Comparison of ENCODE assay signal across 19 mouse cellular contexts in genomic region chr8:57334714-57335113, GRCm38 (mm10). TPM values are rescaled to one million over a fixed set of nuclear protein-coding genes. Genes with fewer than 3 reads are reported as not detected.
A peak's percentile ranks its signal among the peaks of the same experiment; 100 is the strongest.
DNase-seq lines count a peak whose midpoint lies in the region; ATAC-seq and TF ChIP-seq lines count a peak whose summit lies in the region.
"Had no signal": no experiment of that assay in that cellular context is flagged by ENCODE, and none has a peak within 500 bp of the region (broad histone marks: within the 10 kb centered on the region; RNA-seq: fewer than 3 reads in every experiment).

No protein-coding gene starts in this region.

- no peaks in the 10 kb centered on the region for H3K4me1 ChIP-seq in heart, adult 2 months (ENCODE audit: control insufficient read depth, insufficient read depth, low read length)
- H3K4me1 ChIP-seq in midbrain, embryonic 10.5 days: peaks cover 15% of the 10 kb centered on the region
- peaks cover 3% of the 10 kb centered on the region; the same call in 1 of the 2 replicates for H3K4me1 ChIP-seq in midbrain, embryonic 13.5 days (replicated peaks)
- H3K4me1 ChIP-seq in intestine, embryonic 15.5 days (replicated peaks): no peaks in the 10 kb centered on the region
- H3K4me1 ChIP-seq in stomach, embryonic 16.5 days (ENCODE audit: control insufficient read depth, insufficient read depth, low read length): peaks cover 5% of the 10 kb centered on the region; the same call in 1 of the 2 replicates
- H3K4me1 ChIP-seq: forebrain, embryonic 13.5 days had no signal

- H3K9me3 ChIP-seq in midbrain, embryonic 10.5 days (replicated peaks): no peaks in the 10 kb centered on the region
- no peaks in the 10 kb centered on the region for H3K9me3 ChIP-seq in midbrain, embryonic 13.5 days
- no peaks in the 10 kb centered on the region for H3K9me3 ChIP-seq in intestine, embryonic 15.5 days
- no peaks in the 10 kb centered on the region for H3K9me3 ChIP-seq in stomach, embryonic 16.5 days (replicated peaks; ENCODE audit: control insufficient read depth, low read length)
- H3K9me3 ChIP-seq: forebrain, embryonic 13.5 days; neural tube, embryonic 13.5 days had no signal

- H3K27ac ChIP-seq in heart, adult 2 months: peak overlapping the region; percentile 87
- H3K27ac ChIP-seq in midbrain, embryonic 10.5 days (replicated peaks): no peak overlapping the region
- no peak overlapping the region for H3K27ac ChIP-seq in midbrain, embryonic 13.5 days
- H3K27ac ChIP-seq in intestine, embryonic 15.5 days: no peak overlapping the region
- H3K27ac ChIP-seq in stomach, embryonic 16.5 days (ENCODE audit: low read length): no peak overlapping the region
- H3K27ac ChIP-seq: forebrain, embryonic 13.5 days; liver, embryonic 14.5 days; neural tube, embryonic 13.5 days had no signal

- no peak for TF ChIP-seq POLR2A in heart, adult 2 months (IDR thresholded peaks at IDR 0.05; ENCODE audit: insufficient read depth, low read depth, low read length)

- no peak for TF ChIP-seq EP300 in heart, adult 2 months (IDR thresholded peaks at IDR 0.05; ENCODE audit: insufficient read depth, low read depth, low read length)

- intact Hi-C loops in heart, adult 2 months (cut with DNase I): loop anchor here (5.0 to 10.0 kb wide), 3 partner anchors 153 to 610 kb away; partner anchors contain the start of gene Sap30
- intact Hi-C loops in left cerebral cortex, postnatal 10 days (cut with DNase I): loop anchor here (5.0 to 10.0 kb wide), 2 partner anchors 450 to 652 kb away; no protein-coding TSS in a partner anchor

- WGBS in heart, adult 2 months: 53% methylated on average over 5 of the region's 5 CpGs
- WGBS in midbrain, embryonic 10.5 days: 0% methylated on average over 5 of the region's 5 CpGs
- 3% methylated on average over 5 of the region's 5 CpGs for WGBS in midbrain, embryonic 13.5 days
- 25% methylated on average over 5 of the region's 5 CpGs for WGBS in intestine, embryonic 15.5 days
- 20% methylated on average over 5 of the region's 5 CpGs for WGBS in stomach, embryonic 16.5 days

- no peak for TF ChIP-seq CTCF in heart, adult 2 months (IDR thresholded peaks at IDR 0.05)

- H3K9ac ChIP-seq in heart, adult 2 months (ENCODE audit: low read depth, low read length): no peak overlapping the region
- no peak overlapping the region for H3K9ac ChIP-seq in midbrain, embryonic 13.5 days (replicated peaks)
- H3K9ac ChIP-seq in intestine, embryonic 15.5 days: no peak overlapping the region
- H3K9ac ChIP-seq in stomach, embryonic 16.5 days (ENCODE audit: low read length): no peak overlapping the region
- H3K9ac ChIP-seq: forebrain, embryonic 13.5 days; liver, embryonic 14.5 days; neural tube, embryonic 13.5 days had no signal

- H3K27me3 ChIP-seq in heart, adult 2 months (ENCODE audit: control insufficient read depth, insufficient read depth, low read length): no peaks in the 10 kb centered on the region; the same call in 1 of the 2 replicates
- peaks cover 100% of the 10 kb centered on the region for H3K27me3 ChIP-seq in midbrain, embryonic 10.5 days (ENCODE audit: low read depth, poor library complexity, severe bottlenecking)
- H3K27me3 ChIP-seq in midbrain, embryonic 13.5 days: peaks cover 100% of the 10 kb centered on the region
- peaks cover 33% of the 10 kb centered on the region for H3K27me3 ChIP-seq in intestine, embryonic 15.5 days (replicated peaks)
- H3K27me3 ChIP-seq in stomach, embryonic 16.5 days (ENCODE audit: control insufficient read depth, insufficient read depth, low read length): peaks cover 47% of the 10 kb centered on the region

- H3K36me3 ChIP-seq in heart, adult 2 months (ENCODE audit: control insufficient read depth, insufficient read depth, low read length): no peaks in the 10 kb centered on the region
- no peaks in the 10 kb centered on the region for H3K36me3 ChIP-seq in midbrain, embryonic 10.5 days
- no peaks in the 10 kb centered on the region for H3K36me3 ChIP-seq in midbrain, embryonic 13.5 days
- no peaks in the 10 kb centered on the region for H3K36me3 ChIP-seq in intestine, embryonic 15.5 days
- no peaks in the 10 kb centered on the region for H3K36me3 ChIP-seq in stomach, embryonic 16.5 days (ENCODE audit: control insufficient read depth, insufficient read depth, low read length)
- H3K36me3 ChIP-seq: neural tube, embryonic 13.5 days had no signal

- H3K79me2 ChIP-seq in heart, adult 2 months (replicated peaks; ENCODE audit: control insufficient read depth, insufficient read depth, low read length): no peaks in the 10 kb centered on the region

- ATAC-seq in midbrain, embryonic 13.5 days: no peak
- no peak for ATAC-seq in intestine, embryonic 15.5 days
- no peak for ATAC-seq in stomach, embryonic 16.5 days (ENCODE audit: insufficient read depth, low FRiP score)
- ATAC-seq: forebrain, embryonic 13.5 days; inflammation-experienced regulatory T-cells, adult 6 months had no signal

- DNase-seq in heart, adult 2 months: peak in 1 of 2 experiments; percentile 18
- no peak for DNase-seq in heart, adult 8-10 months (ENCODE audit: low spot score)
- peak; percentile 23 for DNase-seq in midbrain, embryonic 10.5 days (ENCODE audit: low spot score)
- no peak for DNase-seq in left cerebral cortex, postnatal 10 days (ENCODE audit: extremely low spot score in 1 of 2, low spot score in 2 of 2)
- DNase-seq in embryo, embryonic 9.5 days (ENCODE audit: extremely low spot score): no peak
- DNase-seq: cerebellum, adult 9-11 months; kidney, postnatal 10 days; lung, postnatal 4 days; retina, postnatal 1 day had no signal

- H3K4me3 ChIP-seq in heart, adult 2 months: peak overlapping the region; percentile 48; the same call in 1 of the 2 replicates
- H3K4me3 ChIP-seq in midbrain, embryonic 10.5 days: no peak overlapping the region
- H3K4me3 ChIP-seq in midbrain, embryonic 13.5 days (replicated peaks): no peak overlapping the region
- peak overlapping the region; percentile 29 for H3K4me3 ChIP-seq in intestine, embryonic 15.5 days (replicated peaks)
- peak overlapping the region; percentile 36 for H3K4me3 ChIP-seq in stomach, embryonic 16.5 days (replicated peaks; ENCODE audit: low read length)
- H3K4me3 ChIP-seq: forebrain, embryonic 13.5 days; neural tube, embryonic 13.5 days had no signal

- no peak overlapping the region for H3K4me2 ChIP-seq in midbrain, embryonic 13.5 days (replicated peaks)
- H3K4me2 ChIP-seq in intestine, embryonic 15.5 days (replicated peaks): peak overlapping the region; percentile 58; the same call in 1 of the 2 replicates
- H3K4me2 ChIP-seq in stomach, embryonic 16.5 days (ENCODE audit: low read depth, low read length): peak overlapping the region; percentile 56
- H3K4me2 ChIP-seq: forebrain, embryonic 13.5 days; neural tube, embryonic 13.5 days had no signal

RNA-seq across cellular contexts. Expression of gene Hand2, which starts 13.9 kb away (rescaled TPM):
- total RNA-seq in heart, adult 2 months (2021): 10 to 100 TPM; 62.1 to 63.9 TPM
- polyA plus RNA-seq in heart, adult 2 months (2012; rRNA removed): 10.3 and 14.8 TPM in 2 replicates
- total RNA-seq in heart, adult 8-10 months (2022): 10 to 100 TPM; 43.0 to 58.5 (median 52.6) TPM
- not detected in 2 replicates for polyA plus RNA-seq in midbrain, embryonic 10.5 days (2016; fragmentation: Nextera tagmentation; extraction: Ambion mirVana)
- polyA plus RNA-seq in midbrain, embryonic 13.5 days (2015; fragmentation: Nextera tagmentation; extraction: Ambion mirVana): not detected in 2 replicates
- polyA plus RNA-seq in intestine, embryonic 15.5 days (2015; fragmentation: Nextera tagmentation; extraction: Ambion mirVana): 6.7 and 9.4 TPM in 2 replicates
- polyA plus RNA-seq in stomach, embryonic 16.5 days (2015; fragmentation: Nextera tagmentation; extraction: Ambion mirVana): 6.2 and 7.5 TPM in 2 replicates
- total RNA-seq in left cerebral cortex, postnatal 10 days (2021): not detected
- total RNA-seq: gastrocnemius, adult 18-20 months; layer of hippocampus, postnatal 14 days; midbrain, postnatal 0 days had no signal
- polyA plus RNA-seq: forebrain, embryonic 13.5 days; inflammation-experienced regulatory T-cells, adult 6 months; midbrain, postnatal 0 days had no signal

Comparison
In these comparisons a context has a peak if more than half of its experiments do, and no peak if none do; other contexts are left out.
1. H3K4me3 ChIP-seq: peak in heart, adult 2 months (single experiment), intestine, embryonic 15.5 days (single experiment) and stomach, embryonic 16.5 days (single experiment); none in midbrain, embryonic 10.5 days (single experiment) and midbrain, embryonic 13.5 days (single experiment).